Mouse (Mus musculus) heart, adult 2 months (tissue): ENCODE data around the gene Ldhd. TPM values are rescaled to one million over a fixed set of nuclear protein-coding genes. Genes with fewer than 3 reads are reported as not detected.

Source experiments
- DNase-seq, 2 experiments: peaks; one replicate each; pipeline ENCODE4 v3.0.0; 2021
- H3K27ac ChIP-seq: fragments of 200-600 bp; 2 replicates; pipeline ENCODE4 v1.8.1; 2022
- H3K27me3 ChIP-seq: fragments of 200-500 bp; 2 replicates; pipeline ENCODE4 v1.6.1; 2012; ENCODE audit warnings: mild to moderate bottlenecking, low read length, inconsistent platforms, mixed read lengths; ENCODE audit not compliant: control insufficient read depth, insufficient read depth
- H3K36me3 ChIP-seq: fragments of 200-500 bp; 2 replicates; pipeline ENCODE4 v1.6.1; 2012; ENCODE audit warnings: low read length, inconsistent platforms; ENCODE audit not compliant: control insufficient read depth, insufficient read depth
- H3K4me1 ChIP-seq: fragments of 200-500 bp; 2 replicates; pipeline ENCODE4 v1.6.1; 2011; ENCODE audit warnings: low read length; ENCODE audit not compliant: control insufficient read depth, insufficient read depth
- H3K4me3 ChIP-seq: fragments of 200-600 bp; 2 replicates; pipeline ENCODE4 v1.8.1; 2022
- H3K79me2 ChIP-seq: fragments of 200-500 bp; replicated peaks from 2 replicates; pipeline ENCODE4 v1.6.1; 2012; ENCODE audit warnings: mild to moderate bottlenecking, inconsistent platforms, low read length, moderate library complexity, mixed read lengths; ENCODE audit not compliant: control insufficient read depth, insufficient read depth
- H3K9ac ChIP-seq: fragments of 200-500 bp; 2 replicates; pipeline ENCODE4 v1.6.1; 2012; ENCODE audit warnings: low read depth, mild to moderate bottlenecking, control low read depth, inconsistent platforms, low read length, mixed read lengths
- CTCF ChIP-seq: fragments of 200-600 bp; IDR thresholded peaks from 2 replicates; pipeline ENCODE4 v1.8.1; 2022; ENCODE audit warnings: antibody characterized with exemption, mild to moderate bottlenecking, moderate library complexity
- EP300 ChIP-seq: fragments of 200-500 bp; IDR thresholded peaks from 2 replicates; pipeline ENCODE4 v1.6.1; 2011; ENCODE audit warnings: low read depth, low read length, control low read depth; ENCODE audit not compliant: insufficient read depth
- POLR2A ChIP-seq: fragments of 200-500 bp; IDR thresholded peaks from 2 replicates; pipeline ENCODE4 v1.6.1; 2011; ENCODE audit warnings: mild to moderate bottlenecking, low read depth, low read length, control low read depth; ENCODE audit not compliant: insufficient read depth
- WGBS: fragments of 180-500 bp; shearing (Covaris S2); methylation state at CpG from one replicate; pipeline ENCODE4 v1.1.7; 2018; 5-methylcytosine and 5-hydroxymethylcytosine counted together
- intact Hi-C: fragments of 180-260 bp; cut with DNase I; formaldehyde crosslinking; loops from one replicate; pipeline ENCODE4 v1.15.1; 2025
- polyA plus RNA-seq: library from polyadenylated mRNA; depleted of rRNA; stranded (reverse); fragments of >200 nt; gene quantifications from 2 replicates; pipeline ENCODE4 v1.2.3, GENCODE M21; 2012
- total RNA-seq, 2 experiments: library from RNA; stranded (reverse); gene quantifications; 2 replicates each; pipeline ENCODE4 v1.2.3; 2021

The Ldhd gene
- total and polyA plus RNA-seq, 3 experiments = 43.4 to 53.4 (median 52.1) TPM

- TF ChIP-seq CTCF = no peak
- TF ChIP-seq EP300 = peak; percentile 70; the same call in 1 of the 2 replicates
- peak; percentile 56 to 73 for DNase-seq
- intact Hi-C loops = loop anchor here (2.0 to 5.0 kb wide), 2 partner anchors 25 to 44 kb away; no protein-coding TSS in a partner anchor
Measured at GRCm38 (mm10) chr8:111595712-111596484, 34.3 kb downstream of the Ldhd start.

GRCm38 (mm10) chr8:111594951-111595350 is 35.2 kb downstream of the Ldhd start:
- Histone ChIP-seq H3K4me1 (peaks cover 44% of the 10 kb centered on the region), H3K79me2 (peaks cover 14% of the 10 kb centered on the region), H3K9ac (no peak overlapping the region), H3K36me3 (peaks cover 27% of the 10 kb centered on the region), H3K4me3 (no peak overlapping the region), H3K27ac (peak overlapping the region; percentile 71), H3K27me3 (no peaks in the 10 kb centered on the region)
- no peak for DNase-seq
- no peak for TF ChIP-seq POLR2A
- TF ChIP-seq EP300 = no peak
- intact Hi-C loops = loop anchor here (5.0 kb wide), 1 partner anchor 43 kb away; no protein-coding TSS in a partner anchor
- 44% methylated on average over 2 of the region's 2 CpGs for WGBS

More at GRCm38 (mm10) chr8:111595712-111596484, 34.3 kb downstream of the Ldhd start:
- Histone ChIP-seq H3K27ac (peak overlapping the region; percentile 71), H3K9ac (peak overlapping the region; percentile 59), H3K79me2 (peaks cover 9% of the 10 kb centered on the region), H3K4me1 (peaks cover 43% of the 10 kb centered on the region), H3K36me3 (peaks cover 27% of the 10 kb centered on the region), H3K4me3 (peak overlapping the region; percentile 26; the same call in 1 of the 2 replicates), H3K27me3 (no peaks in the 10 kb centered on the region)
- WGBS = 12% methylated on average over 15 of the region's 15 CpGs

- no peak for TF ChIP-seq POLR2A
- TF ChIP-seq CTCF = no peak
- no peak for TF ChIP-seq EP300
- intact Hi-C loops = no loop called here
- Histone ChIP-seq H3K4me3 (no peak overlapping the region), H3K36me3 (peaks cover 27% of the 10 kb centered on the region), H3K9ac (no peak overlapping the region), H3K4me1 (peaks cover 41% of the 10 kb centered on the region), H3K27me3 (no peaks in the 10 kb centered on the region), H3K27ac (peak overlapping the region; percentile 71), H3K79me2 (peaks cover 16% of the 10 kb centered on the region)
- 45% methylated on average over 3 of the region's 3 CpGs for WGBS
- DNase-seq = no peak
Measured at GRCm38 (mm10) chr8:111594044-111594840, 35.9 kb downstream of the Ldhd start.

- Histone ChIP-seq H3K4me1 (peaks cover 39% of the 10 kb centered on the region), H3K36me3 (peaks cover 27% of the 10 kb centered on the region), H3K9ac (no peak overlapping the region), H3K79me2 (peaks cover 18% of the 10 kb centered on the region), H3K27me3 (no peaks in the 10 kb centered on the region), H3K4me3 (no peak overlapping the region), H3K27ac (no peak overlapping the region)
- TF ChIP-seq CTCF (no peak), POLR2A (no peak), EP300 (no peak)
- intact Hi-C loops = no loop called here
- no peak for DNase-seq
- WGBS = 80% methylated on average over 7 of the region's 7 CpGs
Measured at GRCm38 (mm10) chr8:111592390-111592910, 37.7 kb downstream of the Ldhd start.

GRCm38 (mm10) chr8:111591176-111591575 is 39.0 kb downstream of the Ldhd start:
- TF ChIP-seq CTCF (no peak), EP300 (no peak), POLR2A (no peak)
- Histone ChIP-seq H3K4me1 (peaks cover 28% of the 10 kb centered on the region), H3K9ac (no peak overlapping the region), H3K79me2 (peaks cover 18% of the 10 kb centered on the region), H3K27ac (no peak overlapping the region), H3K36me3 (peaks cover 15% of the 10 kb centered on the region), H3K4me3 (no peak overlapping the region), H3K27me3 (no peaks in the 10 kb centered on the region)
- no peak for DNase-seq
- intact Hi-C loops = no loop called here

- H3K4me1 ChIP-seq = peaks cover 21% of the 10 kb centered on the region
- H3K4me3 ChIP-seq = no peak overlapping the region
- peaks cover 11% of the 10 kb centered on the region for H3K36me3 ChIP-seq
- DNase-seq = no peak
- H3K27ac ChIP-seq = no peak overlapping the region
- no peaks in the 10 kb centered on the region for H3K27me3 ChIP-seq
- WGBS = 56% methylated on average over 3 of the region's 3 CpGs
- no peak for TF ChIP-seq EP300
- TF ChIP-seq POLR2A = no peak
- no peak for TF ChIP-seq CTCF
- no peak overlapping the region for H3K9ac ChIP-seq
- intact Hi-C loops = no loop called here
- H3K79me2 ChIP-seq = peaks cover 18% of the 10 kb centered on the region
Measured at GRCm38 (mm10) chr8:111590214-111590613, 40.0 kb downstream of the Ldhd start.
